Mouse (Mus musculus): ENCODE data around the gene Mgat4a. TPM values are rescaled to one million over a fixed set of nuclear protein-coding genes. Genes with fewer than 3 reads are reported as not detected.

The Mgat4a gene
- polyA plus RNA-seq, 1 experiment from 2014 or later: 4.5 TPM

- H3K4me1 ChIP-seq (ENCODE audit: control insufficient read depth, insufficient read depth, low read length): no peaks in the 10 kb centered on the region
- H3K9me3 ChIP-seq (ENCODE audit: control insufficient read depth, low read length): no peaks in the 10 kb centered on the region
- peak overlapping the region; percentile 94 for H3K4me2 ChIP-seq (ENCODE audit: low read depth)
- H3K27me3 ChIP-seq (ENCODE audit: control insufficient read depth, insufficient read depth, low read length): no peaks in the 10 kb centered on the region
- peak; percentile 71 for ATAC-seq (ENCODE audit: insufficient read depth, low FRiP score, low TSS enrichment)
- DNase-seq (ENCODE audit: low spot score): no peak
- peak overlapping the region; percentile 73 for H3K4me3 ChIP-seq (ENCODE audit: low read depth, low read length)
- H3K36me3 ChIP-seq (ENCODE audit: control insufficient read depth, insufficient read depth, low read length): no peaks in the 10 kb centered on the region
- 5% methylated on average over 33 of the region's 47 CpGs for WGBS
- H3K27ac ChIP-seq (ENCODE audit: low read depth, low read length): no peak overlapping the region
- H3K9ac ChIP-seq (ENCODE audit: low read length): peak overlapping the region; percentile 58
Measured at GRCm38 (mm10) chr1:37539968-37540809, 627 bp downstream of the Mgat4a start.

- Histone ChIP-seq H3K27me3 (ENCODE audit: control insufficient read depth, insufficient read depth, low read length) (no peaks in the 10 kb centered on the region), H3K4me2 (ENCODE audit: low read depth) (no peak overlapping the region), H3K27ac (ENCODE audit: low read depth, low read length) (no peak overlapping the region), H3K4me1 (ENCODE audit: control insufficient read depth, insufficient read depth, low read length) (no peaks in the 10 kb centered on the region), H3K9me3 (ENCODE audit: control insufficient read depth, low read length) (no peaks in the 10 kb centered on the region), H3K36me3 (ENCODE audit: control insufficient read depth, insufficient read depth, low read length) (no peaks in the 10 kb centered on the region), H3K9ac (ENCODE audit: low read length) (no peak overlapping the region), H3K4me3 (ENCODE audit: low read depth, low read length) (no peak overlapping the region)
- DNase-seq (ENCODE audit: low spot score) (no peak), ATAC-seq (ENCODE audit: insufficient read depth, low FRiP score, low TSS enrichment) (no peak)
- 27% methylated on average over 5 of the region's 5 CpGs for WGBS
Measured at GRCm38 (mm10) chr1:37534532-37535108, 6.2 kb downstream of the Mgat4a start.

DNA sequence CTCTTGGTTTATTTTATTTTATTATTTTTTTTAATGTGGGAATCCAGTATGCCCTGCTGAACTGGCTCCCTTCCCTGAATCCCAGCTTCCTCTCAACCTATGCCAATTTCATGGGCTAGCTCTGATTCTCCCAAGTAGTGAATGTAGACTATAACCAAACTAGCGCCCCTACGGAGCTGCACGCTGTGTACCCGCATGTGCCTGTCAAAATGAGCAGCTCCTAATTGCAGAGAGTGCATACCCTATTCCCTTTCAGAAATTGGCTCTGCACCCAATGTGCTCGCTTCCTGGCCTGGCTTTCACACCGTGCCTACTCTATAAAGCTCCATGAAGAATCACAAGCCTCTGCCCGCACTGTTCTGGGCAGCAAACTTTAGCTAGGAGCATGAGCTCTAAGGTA, 7.6 kb downstream of the Mgat4a start:
- no peak overlapping the region for H3K4me3 ChIP-seq (ENCODE audit: low read depth, low read length)
- no peaks in the 10 kb centered on the region for H3K27me3 ChIP-seq (ENCODE audit: control insufficient read depth, insufficient read depth, low read length)
- WGBS: 91% methylated on average over 7 of the region's 7 CpGs
- H3K4me1 ChIP-seq (ENCODE audit: control insufficient read depth, insufficient read depth, low read length): no peaks in the 10 kb centered on the region
- H3K4me2 ChIP-seq (ENCODE audit: low read depth): no peak overlapping the region
- ATAC-seq (ENCODE audit: insufficient read depth, low FRiP score, low TSS enrichment) (no peak), DNase-seq (ENCODE audit: low spot score) (no peak)
- H3K36me3 ChIP-seq (ENCODE audit: control insufficient read depth, insufficient read depth, low read length): no peaks in the 10 kb centered on the region
- H3K9me3 ChIP-seq (ENCODE audit: control insufficient read depth, low read length): no peaks in the 10 kb centered on the region
- no peak overlapping the region for H3K27ac ChIP-seq (ENCODE audit: low read depth, low read length)
- no peak overlapping the region for H3K9ac ChIP-seq (ENCODE audit: low read length)

GRCm38 (mm10) chr1:37532533-37532840, 8.3 kb downstream of the Mgat4a start:
- no peak overlapping the region for H3K4me2 ChIP-seq (ENCODE audit: low read depth)
- WGBS: 88% methylated on average over 6 of the region's 6 CpGs
- no peaks in the 10 kb centered on the region for H3K9me3 ChIP-seq (ENCODE audit: control insufficient read depth, low read length)
- H3K27ac ChIP-seq (ENCODE audit: low read depth, low read length): no peak overlapping the region
- ATAC-seq (ENCODE audit: insufficient read depth, low FRiP score, low TSS enrichment) (no peak), DNase-seq (ENCODE audit: low spot score) (no peak)
- no peaks in the 10 kb centered on the region for H3K27me3 ChIP-seq (ENCODE audit: control insufficient read depth, insufficient read depth, low read length)
- no peaks in the 10 kb centered on the region for H3K36me3 ChIP-seq (ENCODE audit: control insufficient read depth, insufficient read depth, low read length)
- no peaks in the 10 kb centered on the region for H3K4me1 ChIP-seq (ENCODE audit: control insufficient read depth, insufficient read depth, low read length)
- H3K4me3 ChIP-seq (ENCODE audit: low read depth, low read length): no peak overlapping the region
- no peak overlapping the region for H3K9ac ChIP-seq (ENCODE audit: low read length)

DNA sequence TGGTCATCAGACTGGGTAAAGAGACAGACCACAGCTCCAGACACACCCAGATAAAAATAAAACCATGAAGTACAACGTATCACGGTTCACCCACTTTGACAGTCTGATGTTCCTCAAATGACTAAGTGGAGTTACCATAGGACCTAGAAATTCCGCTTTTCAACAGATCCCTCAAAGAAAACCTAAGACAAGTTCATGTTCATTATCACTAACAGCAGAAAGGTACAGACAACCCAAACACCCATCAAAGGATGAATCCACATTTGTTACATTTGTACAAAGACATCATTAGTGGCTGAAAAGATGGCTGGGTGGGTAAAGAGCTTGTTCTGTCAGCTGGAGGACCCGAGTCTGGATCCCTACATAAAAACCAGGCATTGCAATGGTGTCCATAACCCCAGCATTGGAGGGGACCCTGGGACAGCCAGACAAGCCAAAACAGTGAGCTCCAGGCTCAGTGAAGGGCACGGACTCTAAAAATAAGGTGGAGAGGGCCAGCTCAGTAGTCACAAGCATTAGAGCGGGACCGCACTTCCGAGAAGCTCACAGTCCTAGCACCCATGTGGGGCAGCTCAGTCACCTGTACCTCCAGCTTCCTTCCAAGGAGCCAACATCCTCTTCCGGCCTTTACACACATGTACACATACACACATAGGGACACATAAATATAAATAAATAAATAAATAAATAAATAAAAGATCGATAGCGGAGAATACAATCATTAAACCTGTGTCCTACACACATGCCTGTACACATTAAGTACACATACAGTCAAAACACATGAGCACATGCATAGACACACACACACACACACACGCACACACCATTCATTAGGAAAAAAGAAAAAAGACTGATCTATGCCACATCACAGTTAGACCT, 8.9 kb downstream of the Mgat4a start:
- no peak for DNase-seq (ENCODE audit: low spot score)
- WGBS: 92% methylated on average over 12 of the region's 12 CpGs
- no peak overlapping the region for H3K4me3 ChIP-seq (ENCODE audit: low read depth, low read length)
- no peaks in the 10 kb centered on the region for H3K27me3 ChIP-seq (ENCODE audit: control insufficient read depth, insufficient read depth, low read length)
- H3K4me2 ChIP-seq (ENCODE audit: low read depth): no peak overlapping the region
- H3K4me1 ChIP-seq (ENCODE audit: control insufficient read depth, insufficient read depth, low read length): no peaks in the 10 kb centered on the region
- no peak overlapping the region for H3K9ac ChIP-seq (ENCODE audit: low read length)
- no peak for ATAC-seq (ENCODE audit: insufficient read depth, low FRiP score, low TSS enrichment)
- no peaks in the 10 kb centered on the region for H3K36me3 ChIP-seq (ENCODE audit: control insufficient read depth, insufficient read depth, low read length)
- H3K27ac ChIP-seq (ENCODE audit: low read depth, low read length): no peak overlapping the region
- H3K9me3 ChIP-seq (ENCODE audit: control insufficient read depth, low read length): no peaks in the 10 kb centered on the region

DNA sequence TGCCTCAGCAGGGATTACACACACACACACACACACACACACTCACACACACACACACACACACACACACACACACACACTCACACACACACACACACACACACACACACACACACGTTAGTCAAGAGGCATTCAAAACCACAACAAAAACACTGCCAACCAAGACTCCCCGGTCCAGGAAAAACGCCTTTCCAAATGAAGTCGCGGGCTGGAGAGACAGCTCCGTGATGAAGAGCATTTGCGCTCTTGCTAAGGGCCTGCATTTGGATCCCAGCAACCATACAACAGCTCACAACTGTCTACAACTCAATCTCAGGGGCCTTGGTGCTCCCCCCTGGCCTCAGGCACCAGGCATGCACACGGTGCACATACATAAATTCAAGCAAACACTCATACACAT, 10.8 kb downstream of the Mgat4a start:
- WGBS: 90% methylated on average over 7 of the region's 8 CpGs
- H3K4me2 ChIP-seq (ENCODE audit: low read depth): no peak overlapping the region
- no peak overlapping the region for H3K4me3 ChIP-seq (ENCODE audit: low read depth, low read length)
- no peak for DNase-seq (ENCODE audit: low spot score)
- no peaks in the 10 kb centered on the region for H3K4me1 ChIP-seq (ENCODE audit: control insufficient read depth, insufficient read depth, low read length)
- ATAC-seq (ENCODE audit: insufficient read depth, low FRiP score, low TSS enrichment): no peak
- no peaks in the 10 kb centered on the region for H3K36me3 ChIP-seq (ENCODE audit: control insufficient read depth, insufficient read depth, low read length)
- no peak overlapping the region for H3K27ac ChIP-seq (ENCODE audit: low read depth, low read length)
- no peak overlapping the region for H3K9ac ChIP-seq (ENCODE audit: low read length)
- no peaks in the 10 kb centered on the region for H3K27me3 ChIP-seq (ENCODE audit: control insufficient read depth, insufficient read depth, low read length)
- no peaks in the 10 kb centered on the region for H3K9me3 ChIP-seq (ENCODE audit: control insufficient read depth, low read length)

GRCm38 (mm10) chr1:37526257-37526656, 14.6 kb downstream of the Mgat4a start:
- DNase-seq (ENCODE audit: low spot score) (no peak), ATAC-seq (ENCODE audit: insufficient read depth, low FRiP score, low TSS enrichment) (no peak)
- Histone ChIP-seq H3K9ac (ENCODE audit: low read length) (no peak overlapping the region), H3K27me3 (ENCODE audit: control insufficient read depth, insufficient read depth, low read length) (no peaks in the 10 kb centered on the region), H3K9me3 (ENCODE audit: control insufficient read depth, low read length) (no peaks in the 10 kb centered on the region), H3K4me2 (ENCODE audit: low read depth) (no peak overlapping the region), H3K36me3 (ENCODE audit: control insufficient read depth, insufficient read depth, low read length) (no peaks in the 10 kb centered on the region), H3K4me1 (ENCODE audit: control insufficient read depth, insufficient read depth, low read length) (no peaks in the 10 kb centered on the region), H3K27ac (ENCODE audit: low read depth, low read length) (no peak overlapping the region), H3K4me3 (ENCODE audit: low read depth, low read length) (no peak overlapping the region)

DNA sequence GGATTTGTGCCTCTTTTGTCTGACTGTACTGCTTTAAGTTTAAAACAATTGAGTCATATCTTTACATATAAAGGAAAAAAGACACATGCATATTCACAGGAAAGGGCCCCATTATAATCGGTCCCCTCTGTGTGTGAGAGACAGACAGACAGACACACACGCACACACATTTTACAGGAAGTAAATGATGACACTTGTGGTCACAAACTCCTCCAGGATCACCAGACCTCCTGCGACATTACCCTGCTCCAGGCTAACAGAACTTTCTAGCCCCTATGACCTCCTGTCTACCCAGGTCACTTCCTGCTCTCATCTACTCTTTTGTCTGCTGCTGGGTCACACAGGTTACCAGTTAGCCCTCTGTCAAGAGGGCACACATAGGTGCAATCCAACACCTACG, 16.1 kb downstream of the Mgat4a start:
- WGBS: 92% methylated on average over 4 of the region's 4 CpGs

More for the DNA sequence above, 16.1 kb downstream of the Mgat4a start:
- no peaks in the 10 kb centered on the region for H3K36me3 ChIP-seq (ENCODE audit: control insufficient read depth, insufficient read depth, low read length)
- H3K4me1 ChIP-seq (ENCODE audit: control insufficient read depth, insufficient read depth, low read length): no peaks in the 10 kb centered on the region
- no peaks in the 10 kb centered on the region for H3K9me3 ChIP-seq (ENCODE audit: control insufficient read depth, low read length)
- H3K27ac ChIP-seq (ENCODE audit: low read depth, low read length): no peak overlapping the region
- no peak for DNase-seq (ENCODE audit: low spot score)
- ATAC-seq (ENCODE audit: insufficient read depth, low FRiP score, low TSS enrichment): no peak
- H3K4me2 ChIP-seq (ENCODE audit: low read depth): no peak overlapping the region
- H3K4me3 ChIP-seq (ENCODE audit: low read depth, low read length): no peak overlapping the region
- no peaks in the 10 kb centered on the region for H3K27me3 ChIP-seq (ENCODE audit: control insufficient read depth, insufficient read depth, low read length)
- no peak overlapping the region for H3K9ac ChIP-seq (ENCODE audit: low read length)

Data from neural tube, embryonic 11.5 days (tissue).